Mouse (Mus musculus) right cerebral cortex, postnatal 10 days (tissue): ENCODE results near the gene Gm17359.
A peak's percentile ranks its signal among the peaks of the same experiment; 100 is the strongest.

Experiments used
- DNase-seq, 2 experiments: peaks; one replicate each; pipeline ENCODE4 v3.0.0; 2021; ENCODE audit warnings: low spot score in 2 of 2

Gene Gm17359

GRCm38 (mm10) chr3:79336044-79336766 is at the start of gene Gm17359:
Gm17359 (plus strand) TSS chr3:79336661.
- DNase-seq = no peak

GRCm38 (mm10) chr3:79287108-79287576 is 49.3 kb upstream of the Gm17359 start:
- peak; percentile 97 for DNase-seq

GRCm38 (mm10) chr3:79287699-79288458 is 48.6 kb upstream of the Gm17359 start:
- no peak for DNase-seq

GRCm38 (mm10) chr3:79289050-79289449 is 47.4 kb upstream of the Gm17359 start:
- DNase-seq = no peak

- no peak for DNase-seq
Observed at GRCm38 (mm10) chr3:79293023-79293422, 43.4 kb upstream of the Gm17359 start.

GRCm38 (mm10) chr3:79294701-79295100 is 41.8 kb upstream of the Gm17359 start:
- DNase-seq = no peak

- no peak for DNase-seq
Observed at GRCm38 (mm10) chr3:79296049-79296448, 40.4 kb upstream of the Gm17359 start.

- DNase-seq = no peak
Observed at GRCm38 (mm10) chr3:79296586-79296985, 39.9 kb upstream of the Gm17359 start.

GRCm38 (mm10) chr3:79297281-79297680 is 39.2 kb upstream of the Gm17359 start:
- DNase-seq = no peak

GRCm38 (mm10) chr3:79299401-79299800 is 37.1 kb upstream of the Gm17359 start:
- no peak for DNase-seq

- no peak for DNase-seq
Observed at GRCm38 (mm10) chr3:79308605-79309004, 27.9 kb upstream of the Gm17359 start.

GRCm38 (mm10) chr3:79310184-79310583 is 26.3 kb upstream of the Gm17359 start:
- peak in 1 of 2 experiments; percentile 40 for DNase-seq

GRCm38 (mm10) chr3:79311895-79312294 is 24.6 kb upstream of the Gm17359 start:
- no peak for DNase-seq

GRCm38 (mm10) chr3:79314006-79314698 is 22.3 kb upstream of the Gm17359 start:
- DNase-seq = peak; percentile 87 to 93

GRCm38 (mm10) chr3:79324697-79325526 is 11.5 kb upstream of the Gm17359 start:
- no peak for DNase-seq

- DNase-seq = no peak
Observed at GRCm38 (mm10) chr3:79329691-79330315, 6.7 kb upstream of the Gm17359 start.

GRCm38 (mm10) chr3:79333051-79333450 is 3.4 kb upstream of the Gm17359 start:
- DNase-seq = no peak

- DNase-seq = no peak
Observed at GRCm38 (mm10) chr3:79333643-79334200, 2.7 kb upstream of the Gm17359 start.

GRCm38 (mm10) chr3:79340737-79341136 is 4.3 kb downstream of the Gm17359 start:
- no peak for DNase-seq

- no peak for DNase-seq
Observed at GRCm38 (mm10) chr3:79342961-79343735, 6.7 kb downstream of the Gm17359 start.
